16 mouse cellular contexts compared by ENCODE assay signal in the genomic region with DNA sequence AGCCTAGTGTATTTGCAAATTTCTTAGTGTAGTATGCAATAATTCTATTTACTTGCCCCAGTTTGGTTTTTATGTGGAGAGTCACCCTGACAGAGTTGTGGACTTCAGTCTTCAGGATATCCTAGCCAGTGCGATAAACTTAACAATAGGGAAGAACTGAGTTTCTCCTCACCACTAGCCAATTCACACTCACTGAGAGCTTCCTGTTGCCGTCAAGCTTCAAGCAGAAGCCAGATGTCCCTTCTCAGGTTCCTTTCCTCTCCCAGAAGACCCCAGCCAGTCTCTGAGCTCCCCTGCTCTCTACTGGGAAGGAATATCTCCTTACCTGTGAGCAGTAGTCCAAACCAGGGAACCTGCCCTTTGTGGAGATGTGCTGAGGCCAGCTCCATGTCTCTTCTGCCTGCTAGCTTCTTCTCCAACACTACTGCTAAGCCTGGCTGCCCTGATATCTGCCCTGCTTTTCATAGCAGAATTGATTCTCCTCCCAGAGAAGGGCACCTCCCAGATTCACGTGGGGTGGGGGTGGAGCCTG. TPM values are rescaled to one million over a fixed set of nuclear protein-coding genes. Genes with fewer than 3 reads are reported as not detected.
DNase-seq lines count a peak whose midpoint lies in the region; ATAC-seq lines count a peak whose summit lies in the region.
"Not testable (repeated sequence)": the region's sequence is repeated elsewhere in the genome, so short reads cannot be mapped to it uniquely, and the experiment has no call there.
"Had no signal": no experiment of that assay in that cellular context is flagged by ENCODE, and none has a peak within 500 bp of the region (broad histone marks: within the 10 kb centered on the region; RNA-seq: fewer than 3 reads in every experiment).

A gene (minus strand): TSS at position 482 of the 532 bp plus-strand sequence.

- peak; percentile 53 for ATAC-seq in granulocyte monocyte progenitor cell, adult 5-6 weeks (replicated peaks; ENCODE audit: poor library complexity, severe bottlenecking)
- peak; percentile 59; the same call in 1 of the 2 replicates for ATAC-seq in megakaryocyte, adult 5-6 weeks (ENCODE audit: poor library complexity, severe bottlenecking)
- ATAC-seq in monocyte, adult 5-6 weeks (replicated peaks; ENCODE audit: insufficient number of reproducible peaks, low FRiP score, low TSS enrichment, poor library complexity, severe bottlenecking): 0 out of 2 replicates have a peak, but pooled peaks have one; percentile 35

- H3K27ac ChIP-seq in brown adipose tissue, adult 24 weeks (replicated peaks; ENCODE audit: low read depth, low read length): peak within 1 kb of the TSS; percentile 37; the same call in 1 of the 2 replicates

- DNase-seq in 416B (ENCODE audit: low read depth): peak; percentile 5
- peak; percentile 52 for DNase-seq in kidney, adult 18-20 months

- not testable (repeated sequence) for H3K4me1 ChIP-seq in brown adipose tissue, adult 24 weeks (ENCODE audit: control insufficient read depth, insufficient read depth, insufficient read length, low read length)

- not testable (repeated sequence) for H3K4me3 ChIP-seq in brown adipose tissue, adult 24 weeks (ENCODE audit: insufficient read depth, low read depth, low read length)

RNA-seq across cellular contexts. Expression of the gene that starts here (rescaled TPM):
- polyA plus RNA-seq in brown adipose tissue, adult 24 weeks (2012; ENCODE audit: insufficient read depth, insufficient read length, missing spikeins): not detected in 2 replicates
- not detected in 2 replicates for total RNA-seq in granulocyte monocyte progenitor cell, adult 5-6 weeks (2014; fragmentation: Nextera tagmentation)
- total RNA-seq in granulocyte monocyte progenitor cell, adult 5-6 weeks (2017): not detected in 2 replicates
- total RNA-seq in megakaryocyte, adult 5-6 weeks (2015): 0.16 and 0.46 TPM in 2 replicates
- total RNA-seq in megakaryocyte, adult 5-6 weeks (2017): 0.04 TPM in 1 of 2 replicates, not detected in the other
- total RNA-seq in monocyte, adult 5-6 weeks (2017): 0.78 TPM in 1 of 3 replicates, not detected in the others
- total RNA-seq: forebrain, postnatal 0 days had no signal
- polyA plus RNA-seq: activated CD4-positive, CD25-positive, alpha-beta regulatory T cell, adult 4 months; brain, embryonic 14.5 days; embryonic facial prominence, embryonic 12.5 days; embryonic facial prominence, embryonic 15.5 days; forebrain, embryonic 11.5 days; forebrain, embryonic 14.5 days; forebrain, postnatal 0 days; heart, embryonic 11.5 days; heart, postnatal 0 days; hindbrain, embryonic 10.5 days had no signal

Comparison
In these comparisons a context has a peak if more than half of its experiments do, and no peak if none do; other contexts are left out.
1. Peak in ATAC-seq in granulocyte monocyte progenitor cell, adult 5-6 weeks; RNA of the gene not detected or under 1 TPM.
2. Peak in ATAC-seq in megakaryocyte, adult 5-6 weeks; RNA of the gene not detected or under 1 TPM.
3. Peak in ATAC-seq in monocyte, adult 5-6 weeks; RNA of the gene not detected or under 1 TPM.